Mouse (Mus musculus) mesoderm, embryonic 11.5 days (tissue): ENCODE measurements at regions not wholly inside any gene's neighbourhood (a gene's known extent, or its start where the extent isn't known, plus 50 kb on each side); places are given as distances from the start of the nearest gene placed in this dataset.

Experiments
- DNase-seq: peaks from one replicate; pipeline ENCODE4 v3.0.0-alpha.2; 2012; ENCODE audit warnings: low read depth, low spot score

GRCm38 (mm10) chr8:26354516-26354915 is 235.2 kb downstream of the Gm45692 start:
- peak; percentile 72 for DNase-seq

DNA sequence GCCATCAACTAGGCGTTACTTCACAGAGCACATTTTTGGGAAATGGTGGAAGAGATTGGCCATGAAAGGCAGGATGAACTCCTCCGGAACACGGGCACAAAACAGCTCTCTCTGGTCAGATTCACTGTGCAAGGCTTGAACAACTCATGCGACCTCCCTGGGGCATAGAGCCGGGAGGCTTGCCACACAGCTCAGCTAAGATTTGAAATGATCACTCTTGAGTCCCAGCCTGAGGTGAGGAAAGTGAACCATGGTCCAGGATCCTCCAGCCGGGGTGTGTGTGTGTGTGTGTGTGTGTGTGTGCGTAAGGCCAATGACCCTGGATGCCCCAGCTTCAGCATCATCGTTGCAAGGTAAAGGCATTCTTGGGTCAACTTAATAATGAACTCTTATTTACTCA is 237.5 kb downstream of the Gm45692 start:
- DNase-seq: no peak

DNA sequence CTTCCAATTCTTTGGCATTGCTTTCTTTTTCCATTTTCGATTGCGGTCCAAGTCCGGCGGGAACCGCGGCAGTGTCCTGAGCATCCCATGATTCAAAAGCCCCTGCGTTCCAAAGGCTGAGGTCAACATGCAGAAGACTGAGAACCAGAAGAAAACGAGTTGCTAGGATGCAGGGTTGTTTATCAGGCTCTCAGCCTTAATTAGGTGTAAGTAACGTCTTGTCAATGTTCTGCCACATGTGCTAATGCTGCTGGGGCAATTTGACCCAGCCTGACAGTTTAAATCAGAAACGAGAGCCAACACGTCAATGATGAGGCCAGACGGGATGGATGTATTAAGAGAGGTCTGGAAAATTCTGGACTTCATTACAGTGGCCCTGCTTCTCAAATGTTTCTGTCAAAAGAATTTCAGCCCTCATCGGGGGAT is 239.4 kb downstream of the Gm45692 start:
- no peak for DNase-seq

GRCm38 (mm10) chr8:26362366-26362765 is 243.0 kb downstream of the Gm45692 start:
- DNase-seq: no peak

DNA sequence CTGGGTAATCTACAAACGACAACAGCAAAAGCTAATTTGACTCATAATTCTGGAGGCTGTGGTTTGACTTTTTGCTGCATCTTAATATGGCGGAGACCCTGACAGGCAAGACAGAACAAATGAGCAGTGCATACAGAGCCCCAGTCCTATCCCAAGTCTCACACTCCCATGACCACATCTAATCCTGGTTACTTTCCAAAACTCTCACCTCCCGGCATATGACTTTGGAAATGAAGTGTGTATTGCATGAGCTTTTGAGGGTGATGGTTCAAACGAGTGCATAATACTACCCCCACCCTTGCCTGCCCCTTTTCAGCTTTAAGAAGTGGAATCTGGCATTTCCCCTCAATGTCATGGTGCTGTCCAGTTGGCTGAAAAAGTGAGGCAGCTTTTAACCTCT is 244.3 kb downstream of the Gm45692 start:
- DNase-seq: no peak

GRCm38 (mm10) chr8:26364637-26365036 is 245.3 kb downstream of the Gm45692 start:
- DNase-seq: peak; percentile 78

- peak; percentile 68 for DNase-seq
These were observed 261.3 kb downstream of the Gm45692 start for GRCm38 (mm10) chr8:26380668-26381067.

GRCm38 (mm10) chr8:26382426-26382825 is 263.1 kb downstream of the Gm45692 start:
- no peak for DNase-seq

- DNase-seq: peak; percentile 34
These were observed 264.6 kb downstream of the Gm45692 start for GRCm38 (mm10) chr8:26383886-26384285.

- peak; percentile 73 for DNase-seq
These were observed 265.1 kb downstream of the Gm45692 start for GRCm38 (mm10) chr8:26384305-26384993.

DNA sequence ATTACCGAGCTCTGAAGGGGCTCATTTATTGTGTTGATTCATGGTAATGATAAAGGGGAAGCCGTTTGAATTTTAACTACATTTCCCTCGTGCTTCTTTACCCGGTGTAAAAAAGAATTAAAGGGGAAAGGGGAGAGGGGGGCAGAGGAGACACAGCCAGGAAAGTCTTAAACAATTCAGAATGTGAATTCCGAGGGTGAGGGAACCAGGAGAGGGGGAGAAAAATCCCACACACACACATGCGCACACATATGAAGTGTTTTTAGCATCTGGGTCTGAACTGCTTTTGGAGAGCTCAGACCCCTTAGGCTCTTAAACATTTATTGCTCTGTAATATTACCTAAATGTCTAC is 265.6 kb downstream of the Gm45692 start:
- peak; percentile 49 for DNase-seq

DNA sequence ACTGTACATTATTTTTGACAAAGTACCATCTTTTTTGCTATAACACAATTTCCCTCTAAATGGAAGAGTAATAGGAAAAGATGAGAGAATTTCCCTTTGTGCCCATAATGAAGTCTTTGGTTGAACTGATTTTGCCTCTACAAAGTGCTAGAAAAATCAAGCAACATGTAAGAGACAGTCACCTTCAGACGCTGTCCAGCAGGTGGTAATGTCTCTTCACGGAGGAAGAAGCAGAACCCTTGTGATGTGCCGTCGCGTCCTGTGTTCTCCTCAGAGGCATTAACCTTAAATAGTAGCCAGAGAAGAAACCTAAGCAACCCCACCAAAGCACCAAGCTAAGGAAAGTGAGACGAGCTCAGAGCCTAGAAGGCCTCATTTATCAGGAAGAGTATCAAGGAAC is 275.7 kb downstream of the Gm45692 start:
- DNase-seq: no peak

- peak; percentile 23 for DNase-seq
These were observed 300.7 kb downstream of the Gm45692 start for GRCm38 (mm10) chr8:26420002-26420401.

GRCm38 (mm10) chr8:26420536-26420935 is 301.2 kb downstream of the Gm45692 start:
- DNase-seq: peak; percentile 80

GRCm38 (mm10) chr8:26427311-26427710 is 308.0 kb downstream of the Gm45692 start:
- DNase-seq: no peak

GRCm38 (mm10) chr8:26429751-26430327 is 310.5 kb downstream of the Gm45692 start:
- no peak for DNase-seq

- DNase-seq: peak; percentile 25
These were observed 313.0 kb downstream of the Gm45692 start for GRCm38 (mm10) chr8:26432161-26432919.

DNA sequence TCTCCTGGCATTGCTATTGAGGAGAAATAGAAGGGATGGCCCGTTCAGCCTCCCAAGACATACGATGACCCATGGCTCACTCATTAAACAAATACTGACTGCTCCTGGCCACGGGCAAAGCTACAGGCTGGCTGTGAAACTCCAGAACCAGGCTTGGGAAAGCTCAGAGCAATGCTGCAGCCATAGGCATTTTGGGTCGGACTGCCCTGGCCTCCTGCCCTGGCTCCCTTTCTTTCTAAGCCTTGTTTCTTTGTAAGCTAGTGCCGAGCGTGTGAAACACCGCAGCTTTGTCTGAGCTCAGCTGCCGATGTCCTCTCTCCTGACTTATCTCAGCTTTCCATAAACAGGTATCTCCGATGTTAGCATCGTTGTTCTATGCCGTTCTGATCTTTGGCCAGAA is 316.9 kb downstream of the Gm45692 start:
- no peak for DNase-seq

DNA sequence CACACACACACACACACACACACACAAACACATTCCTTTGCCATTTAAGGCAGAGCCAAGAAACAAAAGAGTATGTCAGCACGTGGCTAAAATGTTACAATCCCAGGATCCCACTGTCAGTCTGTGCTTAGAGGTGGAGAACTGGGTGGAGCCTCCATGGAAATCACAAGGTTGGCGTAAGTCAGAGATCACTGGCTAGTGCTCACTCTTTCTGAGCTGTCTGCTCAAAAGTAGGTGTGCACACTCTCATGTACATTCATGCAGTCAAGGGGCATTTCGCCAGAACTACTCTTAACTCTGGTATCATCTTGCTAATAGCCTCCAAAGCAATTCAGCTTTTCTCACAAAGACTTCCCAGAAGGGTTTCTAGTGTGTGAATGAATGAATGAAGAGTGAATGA is 318.2 kb downstream of the Gm45692 start:
- no peak for DNase-seq

GRCm38 (mm10) chr8:26438246-26438862 is 319.0 kb downstream of the Gm45692 start:
- DNase-seq: peak; percentile 49

GRCm38 (mm10) chr8:26438877-26439276 is 319.5 kb downstream of the Gm45692 start:
- peak; percentile 75 for DNase-seq

- no peak for DNase-seq
These were observed 322.1 kb downstream of the Gm45692 start for GRCm38 (mm10) chr8:26441268-26442030.
